ENCODE assay signal across 12 mouse cellular contexts in genomic region chr14:21402621-21403405, GRCm38 (mm10).
DNase-seq lines count a peak whose midpoint lies in the region; ATAC-seq lines count a peak whose summit lies in the region.
"Had no signal": no experiment of that assay in that cellular context is flagged by ENCODE, and none has a peak within 500 bp of the region (broad histone marks: within the 10 kb centered on the region; RNA-seq: fewer than 3 reads in every experiment).

No protein-coding gene starts in this region.

- no peaks in the 10 kb centered on the region for H3K36me3 ChIP-seq in forebrain, embryonic 15.5 days
- no peaks in the 10 kb centered on the region for H3K36me3 ChIP-seq in limb, embryonic 12.5 days
- no peaks in the 10 kb centered on the region for H3K36me3 ChIP-seq in heart, embryonic 11.5 days (ENCODE audit: control insufficient read depth, insufficient read depth, low read length)
- H3K36me3 ChIP-seq: neural tube, embryonic 12.5 days had no signal

- H3K9me3 ChIP-seq in forebrain, embryonic 15.5 days: no peaks in the 10 kb centered on the region
- H3K9me3 ChIP-seq in limb, embryonic 12.5 days: no peaks in the 10 kb centered on the region
- H3K9me3 ChIP-seq in heart, embryonic 11.5 days (replicated peaks; ENCODE audit: control insufficient read depth, low read length): no peaks in the 10 kb centered on the region
- H3K9me3 ChIP-seq: neural tube, embryonic 12.5 days had no signal

- H3K4me3 ChIP-seq in forebrain, embryonic 15.5 days: no peak overlapping the region
- no peak overlapping the region for H3K4me3 ChIP-seq in limb, embryonic 12.5 days (replicated peaks)
- H3K4me3 ChIP-seq in heart, embryonic 11.5 days (ENCODE audit: low read depth, low read length): no peak overlapping the region
- H3K4me3 ChIP-seq: neural tube, embryonic 12.5 days had no signal

- peaks cover 25% of the 10 kb centered on the region for H3K4me1 ChIP-seq in forebrain, embryonic 15.5 days
- peaks cover 12% of the 10 kb centered on the region for H3K4me1 ChIP-seq in limb, embryonic 12.5 days (replicated peaks)
- peaks cover 4% of the 10 kb centered on the region; the same call in 1 of the 2 replicates for H3K4me1 ChIP-seq in heart, embryonic 11.5 days (ENCODE audit: control insufficient read depth, insufficient read depth, low read length)

- H3K9ac ChIP-seq in forebrain, embryonic 15.5 days (replicated peaks): 0 out of 2 replicates have a peak overlapping the region, but pooled peaks have one; percentile 15
- no peak overlapping the region for H3K9ac ChIP-seq in limb, embryonic 12.5 days (replicated peaks)
- H3K9ac ChIP-seq in heart, embryonic 11.5 days (ENCODE audit: low read depth, low read length): no peak overlapping the region
- H3K9ac ChIP-seq: neural tube, embryonic 12.5 days had no signal

- DNase-seq in heart, adult 11 months: peak; percentile 6
- DNase-seq in heart, adult 9 months (ENCODE audit: low spot score in 2 of 2): no peak
- peak; percentile 1 for DNase-seq in Muller cell, postnatal 12 days (ENCODE audit: inconsistent ontology term)
- DNase-seq in cerebellum, postnatal 10 days: no peak
- DNase-seq in right cerebral cortex, adult 2 months (ENCODE audit: low spot score in 2 of 2): no peak
- DNase-seq: heart, postnatal 4 days; kidney, postnatal 10 days had no signal

- peak overlapping the region; percentile 89 for H3K27ac ChIP-seq in forebrain, embryonic 15.5 days (replicated peaks)
- peak overlapping the region; percentile 75 for H3K27ac ChIP-seq in limb, embryonic 12.5 days
- no peak overlapping the region for H3K27ac ChIP-seq in heart, embryonic 11.5 days (ENCODE audit: low read depth, low read length)

- peak; percentile 44; the same call in 1 of the 2 replicates for ATAC-seq in forebrain, embryonic 15.5 days (replicated peaks)
- no peak for ATAC-seq in limb, embryonic 12.5 days (ENCODE audit: insufficient number of reproducible peaks, insufficient read depth, low FRiP score, low TSS enrichment, low read depth)
- ATAC-seq in heart, embryonic 11.5 days (replicated peaks; ENCODE audit: insufficient number of reproducible peaks, low FRiP score, low TSS enrichment): no peak
- ATAC-seq: activated CD4-positive, CD25-positive, alpha-beta regulatory T cell, adult 4 months had no signal

- no peaks in the 10 kb centered on the region for H3K27me3 ChIP-seq in forebrain, embryonic 15.5 days
- H3K27me3 ChIP-seq in limb, embryonic 12.5 days: no peaks in the 10 kb centered on the region
- H3K27me3 ChIP-seq in heart, embryonic 11.5 days (ENCODE audit: control insufficient read depth, insufficient read depth, low read length): no peaks in the 10 kb centered on the region
- H3K27me3 ChIP-seq: neural tube, embryonic 12.5 days had no signal

- 32% methylated on average over 8 of the region's 8 CpGs for WGBS in forebrain, embryonic 15.5 days
- WGBS in limb, embryonic 12.5 days: 58% methylated on average over 8 of the region's 8 CpGs
- 79% methylated on average over 8 of the region's 8 CpGs for WGBS in heart, embryonic 11.5 days (ENCODE audit: insufficient replicate concordance)

- H3K4me2 ChIP-seq in forebrain, embryonic 15.5 days (replicated peaks): 0 out of 2 replicates have a peak overlapping the region, but pooled peaks have one; percentile 19
- H3K4me2 ChIP-seq in limb, embryonic 12.5 days: no peak overlapping the region
- no peak overlapping the region for H3K4me2 ChIP-seq in heart, embryonic 11.5 days
- H3K4me2 ChIP-seq: neural tube, embryonic 12.5 days had no signal

Comparison
In these comparisons a context has a peak if more than half of its experiments do, and no peak if none do; other contexts are left out.
1. DNase-seq: peak in heart, adult 11 months (single experiment) and Muller cell, postnatal 12 days (single experiment); none in heart, adult 9 months (0 of 2), cerebellum, postnatal 10 days (0 of 2) and right cerebral cortex, adult 2 months (0 of 2).